Mouse (Mus musculus) urinary bladder, postnatal 25 days (tissue): Measurements from ENCODE around the gene Zfp462.

Experiments used
- DNase-seq: peaks from one replicate; pipeline ENCODE4 v3.0.0; 2022; ENCODE audit warnings: low spot score

Gene Zfp462

GRCm38 (mm10) chr4:55047266-55047665, 102.4 kb downstream of the Zfp462 start:
- DNase-seq = no peak

GRCm38 (mm10) chr4:55049938-55050610, 105.2 kb downstream of the Zfp462 start:
- no peak for DNase-seq

DNA sequence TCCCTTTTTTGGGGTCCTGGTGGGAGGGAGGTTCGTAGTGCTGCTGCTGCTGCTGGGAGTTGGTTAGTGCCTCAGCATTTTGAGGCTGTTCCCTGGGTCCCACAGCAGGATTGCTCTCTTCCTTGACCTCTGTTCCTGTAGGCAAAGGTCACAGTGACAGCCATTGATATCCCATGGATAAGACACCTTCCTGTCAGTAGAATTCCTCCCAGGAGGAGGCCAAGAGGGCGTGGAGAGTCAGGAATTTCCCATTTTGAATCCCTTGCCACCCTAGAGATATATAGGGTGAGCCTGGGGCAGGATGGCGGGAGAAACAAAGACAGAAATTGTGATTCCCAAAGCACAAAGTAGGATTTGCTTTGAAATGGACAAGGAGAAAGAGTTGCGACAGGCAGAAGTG, 106.5 kb downstream of the Zfp462 start:
- DNase-seq = no peak

DNA sequence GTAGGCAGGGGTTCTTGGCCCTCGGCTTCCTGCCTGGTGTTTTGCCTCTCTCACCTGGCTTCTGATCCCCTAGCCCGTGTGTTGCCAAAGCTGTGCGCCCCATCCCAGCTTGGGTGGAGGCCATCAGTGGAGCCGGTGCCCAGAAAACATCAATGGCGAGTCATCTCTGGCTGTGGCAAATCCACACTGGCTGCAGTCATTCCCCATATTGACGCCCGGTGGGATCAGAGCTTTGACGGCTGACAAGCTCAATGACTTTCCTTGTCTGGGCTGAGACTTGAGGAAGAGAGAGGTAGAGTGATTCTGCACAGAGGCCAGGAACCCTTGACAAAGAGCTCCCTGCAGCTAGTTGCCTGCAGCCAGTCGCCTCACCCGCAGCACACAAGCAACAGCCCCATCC, 107.8 kb downstream of the Zfp462 start:
- DNase-seq = no peak

DNA sequence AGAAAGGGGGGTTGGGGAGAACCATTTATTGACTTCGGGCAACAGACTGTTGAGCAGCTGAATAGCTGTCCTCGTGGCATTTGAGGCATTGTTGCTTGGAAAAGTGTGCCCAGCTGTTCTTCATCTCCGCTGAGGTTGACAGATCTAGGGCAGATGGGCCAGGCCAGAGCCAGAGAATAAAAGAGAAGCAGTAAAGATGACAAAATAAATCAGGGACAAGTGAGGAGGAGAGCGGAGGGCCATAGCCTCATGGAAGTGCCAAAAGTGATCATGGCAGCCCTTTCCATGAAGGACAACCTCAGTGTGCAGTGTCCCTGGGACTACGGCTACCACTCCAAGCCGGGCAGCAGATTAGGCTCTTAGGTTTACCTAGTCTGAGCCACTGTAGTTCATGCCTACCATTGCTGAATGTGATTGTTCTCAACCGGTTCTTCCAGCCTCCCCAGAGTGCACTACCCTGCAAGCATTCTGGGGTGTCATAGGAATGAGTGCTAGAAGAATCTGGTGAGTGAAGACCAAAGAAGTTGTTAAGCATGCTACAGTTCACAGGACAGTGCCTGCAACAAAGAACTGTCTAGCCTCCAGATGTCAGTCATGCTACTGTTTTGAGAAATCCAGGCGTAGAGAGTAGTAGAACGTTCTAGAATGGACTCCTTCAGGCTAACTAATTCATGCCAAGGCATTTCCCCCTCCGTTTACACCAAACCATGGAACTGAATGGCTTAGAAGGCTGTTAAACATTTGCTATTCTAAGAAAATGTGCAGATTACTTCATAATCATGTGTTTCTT, 113.0 kb downstream of the Zfp462 start:
- DNase-seq = no peak

GRCm38 (mm10) chr4:55058901-55059300, 114.1 kb downstream of the Zfp462 start:
- no peak for DNase-seq

DNA sequence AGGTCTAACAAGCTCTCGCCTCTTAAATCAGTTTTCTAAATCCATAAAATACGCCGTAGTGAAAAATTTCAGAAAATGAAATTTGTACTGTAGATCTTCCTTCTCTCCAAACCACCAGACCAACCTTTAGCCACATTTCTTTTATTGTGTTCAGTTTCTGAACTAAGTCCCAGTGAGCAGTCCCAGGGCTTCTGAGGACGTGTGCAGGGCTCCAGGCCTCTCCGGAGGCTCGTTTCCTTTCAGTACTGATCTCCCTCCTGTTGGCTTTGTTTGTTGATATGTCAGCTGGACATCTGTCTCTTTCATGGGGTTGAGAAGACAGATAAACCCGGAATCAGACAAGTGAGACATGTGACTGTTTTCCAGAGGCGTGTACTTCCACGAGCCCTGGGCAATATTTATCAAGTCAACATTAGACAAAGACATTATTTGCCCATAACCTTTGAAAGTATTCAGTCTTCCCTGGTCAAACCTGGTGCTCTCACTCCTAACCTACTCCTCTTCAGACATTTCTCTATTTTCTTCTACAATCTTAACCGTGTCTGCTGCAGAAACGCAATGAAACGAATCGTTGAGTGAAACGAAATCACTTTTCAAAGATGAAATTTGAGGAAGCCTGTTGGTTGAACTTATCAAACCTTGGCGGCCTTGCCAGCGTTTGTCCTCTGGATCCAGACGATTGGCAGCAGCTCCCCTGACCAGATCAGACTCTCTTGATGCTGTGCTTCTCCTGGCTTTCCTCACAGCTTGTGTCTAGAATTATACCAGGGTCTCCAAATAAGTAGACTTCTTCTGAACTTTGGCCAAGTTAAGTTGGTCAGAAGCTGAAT, 121.7 kb downstream of the Zfp462 start:
- no peak for DNase-seq

DNA sequence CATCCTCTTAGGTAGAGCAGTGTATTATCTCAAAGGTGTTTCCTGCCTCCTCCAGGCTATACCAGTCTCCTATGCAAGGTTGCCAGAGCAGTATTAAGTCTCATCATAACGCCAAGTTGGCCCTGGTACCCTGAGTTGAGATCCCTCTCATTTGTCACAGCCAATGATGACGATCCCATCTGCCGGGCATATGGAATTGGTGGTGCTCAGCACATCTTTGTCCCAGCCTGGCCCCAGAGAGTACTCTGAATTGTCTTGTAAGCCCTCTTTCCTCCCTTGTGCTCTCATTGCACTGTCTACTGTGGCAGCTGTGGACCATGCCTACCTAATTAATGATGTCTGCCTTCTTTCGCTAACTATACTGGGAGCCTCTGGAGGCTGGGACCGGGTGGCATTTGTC, 126.7 kb downstream of the Zfp462 start:
- DNase-seq = no peak

DNA sequence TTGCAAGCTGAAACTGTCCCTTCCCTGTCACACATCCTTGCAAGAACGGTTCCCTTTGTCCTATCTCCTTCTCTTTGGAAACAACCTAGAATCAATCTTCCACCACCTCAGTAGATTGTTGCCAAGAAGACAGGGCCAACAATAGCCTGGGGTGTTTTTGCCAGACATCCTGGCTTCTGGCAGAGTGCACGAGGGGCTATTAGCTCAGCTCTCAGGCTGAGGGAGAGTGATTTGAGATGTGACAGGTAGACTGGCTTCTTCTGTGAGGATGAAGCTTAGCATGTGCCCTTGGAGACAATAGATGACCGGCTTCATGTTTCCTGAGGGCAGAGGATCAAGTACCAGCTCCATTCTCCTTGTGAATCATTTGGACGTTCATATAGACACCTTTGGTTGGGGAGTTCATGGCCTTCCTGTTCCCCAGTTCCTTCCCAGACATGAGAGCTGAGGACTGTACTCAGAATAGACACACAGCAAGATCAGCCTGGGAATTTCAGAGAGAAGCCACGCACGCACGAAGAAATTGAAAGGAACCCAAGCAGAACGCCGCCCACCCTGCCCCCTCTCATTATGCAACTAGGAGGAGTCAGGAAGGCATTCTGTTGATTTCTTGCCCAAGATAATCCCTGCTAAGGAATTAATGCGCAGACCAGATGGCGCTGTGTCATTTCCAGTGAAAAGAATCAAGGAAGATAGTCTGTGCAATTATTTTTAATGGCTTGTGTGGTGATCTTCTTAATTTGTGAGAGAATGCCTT, 132.5 kb downstream of the Zfp462 start:
- no peak for DNase-seq

DNA sequence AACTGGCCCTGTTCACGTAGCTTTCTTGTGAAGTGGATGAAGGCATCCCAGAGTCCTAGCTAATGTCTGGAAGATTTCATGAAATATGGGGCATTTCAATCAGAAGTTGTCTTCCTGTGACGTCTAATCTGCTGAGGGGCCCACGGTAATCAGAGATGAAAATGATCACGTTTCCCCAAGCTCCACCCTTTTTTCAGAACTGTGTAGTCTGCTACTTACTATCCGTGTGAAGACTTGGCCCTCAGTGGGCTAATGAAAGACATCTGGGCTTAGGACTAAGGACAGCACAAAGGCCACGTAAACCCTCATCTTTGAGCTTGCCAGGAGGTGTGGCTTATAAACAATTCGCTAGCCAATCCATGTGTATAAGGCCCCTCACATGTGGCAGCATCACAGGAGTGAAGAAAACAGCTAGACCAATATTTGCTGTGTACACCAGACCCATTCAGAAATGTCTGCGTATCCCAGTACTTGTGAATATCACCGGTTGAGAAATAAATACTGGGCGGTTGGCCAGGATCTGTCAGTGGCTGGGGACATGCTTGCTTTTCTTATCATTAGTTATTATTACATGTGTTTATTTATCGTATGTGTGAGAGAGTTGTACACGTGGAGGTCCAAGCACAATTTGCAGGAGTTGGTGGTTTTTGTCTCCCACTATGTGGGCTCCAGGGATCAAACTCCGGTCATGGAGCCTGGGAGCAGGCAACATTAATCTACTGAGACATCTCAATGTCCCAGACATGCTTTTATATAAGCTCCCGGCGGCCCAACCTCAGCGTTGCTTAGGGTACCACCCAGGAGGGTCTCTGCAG, 133.3 kb downstream of the Zfp462 start:
- DNase-seq = no peak

GRCm38 (mm10) chr4:55079056-55079455, 134.2 kb downstream of the Zfp462 start:
- no peak for DNase-seq

GRCm38 (mm10) chr4:55084080-55084688, 139.3 kb downstream of the Zfp462 start:
- DNase-seq = no peak

DNA sequence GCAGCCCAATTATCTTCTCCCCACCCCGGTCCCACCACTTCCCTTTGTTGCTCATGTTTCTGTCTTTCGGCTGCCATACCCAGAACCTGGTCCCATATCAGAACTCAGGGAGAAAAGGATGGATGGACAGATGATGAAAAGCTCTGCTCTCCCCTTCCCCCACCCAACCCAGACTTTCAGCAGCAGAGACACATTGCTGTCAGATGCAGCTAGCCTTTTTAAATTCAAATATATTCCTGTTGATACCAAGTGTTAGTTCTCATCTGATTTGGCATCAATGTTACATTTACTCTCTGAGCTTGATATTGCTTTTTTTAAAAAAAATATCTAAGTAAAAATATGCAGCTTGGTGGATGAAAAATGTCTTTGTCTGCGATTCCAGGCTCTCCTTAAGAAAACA, 143.3 kb downstream of the Zfp462 start:
- no peak for DNase-seq

GRCm38 (mm10) chr4:55088922-55089321, 144.1 kb downstream of the Zfp462 start:
- DNase-seq = no peak

GRCm38 (mm10) chr4:55097157-55097556, 152.3 kb downstream of the Zfp462 start:
- no peak for DNase-seq

GRCm38 (mm10) chr4:55098366-55098765, 153.5 kb downstream of the Zfp462 start:
- no peak for DNase-seq

DNA sequence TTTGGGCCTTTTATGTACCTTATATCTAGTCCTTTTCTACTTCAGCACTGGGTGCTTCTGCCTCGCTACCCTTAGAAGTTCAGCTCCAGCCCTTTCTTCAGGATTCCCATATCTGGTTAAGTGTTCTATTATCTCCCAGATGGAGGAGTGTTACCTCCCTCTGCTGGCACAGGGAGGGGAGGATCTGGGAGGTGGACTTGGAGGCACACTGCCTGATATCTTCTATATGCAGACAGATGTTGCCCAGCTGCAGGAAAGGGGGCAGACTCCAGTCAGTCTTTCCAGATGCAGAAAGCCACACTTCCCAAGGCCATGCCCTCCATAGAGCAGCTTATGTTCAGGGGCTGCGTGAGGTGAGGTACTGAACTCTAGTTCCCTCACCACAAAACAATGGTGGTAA, 156.0 kb downstream of the Zfp462 start:
- no peak for DNase-seq

- no peak for DNase-seq
These were observed 156.8 kb downstream of the Zfp462 start for GRCm38 (mm10) chr4:55101601-55102000.

- DNase-seq = no peak
These were observed 157.5 kb downstream of the Zfp462 start for GRCm38 (mm10) chr4:55102382-55102781.

- no peak for DNase-seq
These were observed 158.7 kb downstream of the Zfp462 start for GRCm38 (mm10) chr4:55103575-55103974.
